Mouse (Mus musculus) small intestine, adult 2 months (tissue): ENCODE data around the gene Omp.

Experiments
- CTCF ChIP-seq: fragments of 200-500 bp; IDR thresholded peaks from 2 replicates; pipeline ENCODE4 v1.5.1; 2012; ENCODE audit warnings: low read depth, mild to moderate bottlenecking, control low read depth, inconsistent platforms, low read length, moderate library complexity, mixed read lengths; ENCODE audit not compliant: insufficient replicate concordance, insufficient read length; ENCODE audit errors: extremely low read depth
- POLR2A ChIP-seq: fragments of 200-500 bp; IDR thresholded peaks from 2 replicates; pipeline ENCODE4 v1.6.1; 2012; ENCODE audit warnings: low read depth, mild to moderate bottlenecking, control low read depth, inconsistent platforms, low read length, moderate library complexity

GRCm38 (mm10) chr7:98158481-98158880, 13.2 kb upstream of the Omp start:
- TF ChIP-seq CTCF (no peak), POLR2A (no peak)
